Mouse (Mus musculus): ENCODE measurements at regions not wholly inside any gene's neighbourhood (a gene's known extent, or its start where the extent isn't known, plus 50 kb on each side); places are given as distances from the start of the nearest gene placed in this dataset.

DNA sequence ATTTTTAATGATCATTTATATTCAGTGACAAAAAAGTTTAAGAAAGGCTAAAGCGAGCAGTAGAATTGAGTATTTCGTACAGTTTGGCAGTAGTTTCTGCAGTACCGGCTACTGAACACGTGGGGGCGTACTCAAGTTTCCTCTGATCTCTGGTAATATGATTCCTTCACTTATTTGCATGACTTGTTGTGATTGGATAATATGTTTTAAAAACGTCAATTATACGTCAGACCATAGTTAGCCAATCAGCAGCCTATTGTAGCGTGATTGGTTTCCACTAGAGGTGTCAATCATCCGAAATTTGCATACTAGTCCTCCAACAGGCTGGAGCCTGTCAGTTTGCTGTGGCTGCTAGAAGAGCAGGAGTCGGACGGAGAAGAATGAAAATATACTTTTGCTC is 261.6 kb upstream of the Nfe2l3 start:
- DNase-seq: no peak

DNA sequence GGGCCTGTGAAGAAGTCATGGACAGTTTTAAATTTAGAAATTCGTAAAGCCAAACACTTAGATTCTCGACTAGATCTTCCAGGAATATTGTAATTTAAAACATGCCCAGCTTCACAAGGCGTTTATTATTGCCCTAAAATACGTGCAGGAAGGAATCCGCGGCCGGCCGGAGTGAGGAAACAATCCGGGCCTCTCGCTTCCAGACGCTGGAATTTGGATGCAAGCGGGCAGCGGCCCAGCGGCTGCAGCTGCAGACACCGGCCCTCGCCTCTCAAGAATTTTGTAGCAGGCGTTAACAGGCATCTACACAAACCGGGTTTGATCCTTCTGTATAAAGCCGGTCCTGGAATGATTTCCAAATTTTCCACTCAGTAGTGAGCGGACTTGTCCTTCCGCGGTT is 260.7 kb upstream of the Nfe2l3 start:
- DNase-seq: peak; percentile 9

DNA sequence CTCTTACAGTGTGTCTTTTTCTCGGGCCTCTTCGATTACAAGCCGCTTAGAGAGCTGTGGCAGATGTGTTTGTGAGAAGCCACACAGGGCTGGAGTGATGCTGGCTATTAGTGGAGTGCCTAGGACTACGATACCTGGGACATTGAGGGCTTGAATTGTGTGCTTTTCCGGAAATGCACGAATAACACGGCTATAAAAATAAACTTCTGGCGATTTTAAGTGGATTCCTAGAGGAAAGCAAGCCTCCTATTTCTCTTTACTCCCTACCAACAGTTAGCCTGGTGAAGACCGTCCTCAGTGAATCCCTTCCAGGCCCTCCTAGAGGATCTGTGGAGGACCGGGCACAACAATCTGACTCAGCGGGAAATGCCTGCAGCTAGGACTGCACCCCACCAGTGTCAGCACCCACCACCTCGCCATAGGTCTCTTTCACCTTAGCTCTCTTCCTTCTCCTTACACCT is 260.1 kb upstream of the Nfe2l3 start:
- no peak for DNase-seq

DNA sequence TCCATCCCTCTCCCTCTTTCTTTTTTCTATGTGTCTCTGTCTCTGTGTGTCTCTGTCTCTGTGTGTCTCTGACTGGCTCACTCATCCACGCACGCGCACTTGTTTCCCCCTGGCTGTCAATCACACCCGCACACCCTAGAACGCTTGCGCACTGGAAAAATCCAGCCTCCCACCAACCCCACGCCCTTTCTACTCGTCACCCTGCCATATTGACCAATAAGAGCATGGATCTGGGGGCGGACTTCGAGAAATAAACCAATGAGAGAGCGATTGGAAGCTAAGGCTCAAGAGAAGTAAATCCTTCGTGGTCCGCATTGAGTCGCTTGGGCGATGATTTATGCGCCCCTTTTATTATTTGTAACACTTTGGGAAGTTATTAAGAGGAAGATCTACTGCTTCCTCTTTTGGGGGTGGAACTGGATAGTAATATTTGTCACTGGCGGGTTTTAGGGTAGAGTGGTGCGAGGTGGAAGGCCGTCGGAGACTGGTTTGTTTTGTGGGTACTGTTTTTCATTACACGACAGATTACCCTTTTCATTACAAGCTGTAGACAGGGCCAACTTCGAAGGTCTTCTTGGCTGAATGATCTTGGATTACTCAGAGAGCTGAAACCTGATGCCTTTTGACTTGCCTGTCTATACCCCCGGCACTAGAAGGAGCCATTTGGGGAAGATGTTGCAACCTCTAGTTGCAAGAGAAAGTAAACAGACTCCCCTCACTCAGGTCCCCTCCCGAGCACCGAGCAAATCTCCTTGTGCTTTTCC is 259.4 kb upstream of the Nfe2l3 start:
- peak; percentile 18 for DNase-seq

DNA sequence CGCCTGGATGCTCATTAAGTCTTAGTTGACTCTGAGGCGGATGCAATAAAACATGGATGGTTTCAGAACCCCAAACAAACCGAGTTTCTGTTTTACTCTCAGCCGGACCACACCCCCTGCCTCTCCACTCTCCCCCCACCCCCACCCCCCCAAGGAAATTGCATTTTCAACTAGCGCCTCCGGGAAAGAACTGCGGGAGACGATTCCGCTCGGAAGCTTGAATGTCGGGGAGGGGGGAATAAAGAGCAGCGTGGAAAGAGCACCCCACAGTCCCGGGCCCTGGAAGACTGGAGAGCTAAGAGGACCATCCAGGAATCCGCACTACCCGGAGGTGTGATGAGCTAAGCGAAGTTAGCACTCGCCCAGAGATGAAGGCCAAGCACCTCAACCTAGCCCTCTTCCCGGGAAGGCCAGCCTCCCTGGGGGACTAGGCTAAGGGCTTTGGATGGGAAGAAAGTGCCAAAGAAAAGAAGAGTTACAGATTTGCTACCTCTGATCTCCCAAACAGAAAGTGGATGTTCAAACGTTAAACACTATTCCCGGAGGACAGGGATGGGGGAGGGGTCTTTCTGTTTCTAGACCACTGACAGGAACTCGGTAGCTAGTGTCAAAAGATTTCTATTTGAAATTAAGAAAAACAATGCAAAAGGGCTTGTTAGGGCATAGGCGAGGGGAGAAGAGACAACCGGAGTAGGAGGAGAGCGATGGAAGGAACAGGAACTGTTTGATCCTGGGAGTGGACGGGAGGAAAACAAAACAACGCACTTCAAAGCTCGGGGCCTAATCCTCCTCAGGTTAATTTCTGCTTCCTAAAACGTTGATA is 258.6 kb upstream of the Nfe2l3 start:
- DNase-seq: no peak

DNA sequence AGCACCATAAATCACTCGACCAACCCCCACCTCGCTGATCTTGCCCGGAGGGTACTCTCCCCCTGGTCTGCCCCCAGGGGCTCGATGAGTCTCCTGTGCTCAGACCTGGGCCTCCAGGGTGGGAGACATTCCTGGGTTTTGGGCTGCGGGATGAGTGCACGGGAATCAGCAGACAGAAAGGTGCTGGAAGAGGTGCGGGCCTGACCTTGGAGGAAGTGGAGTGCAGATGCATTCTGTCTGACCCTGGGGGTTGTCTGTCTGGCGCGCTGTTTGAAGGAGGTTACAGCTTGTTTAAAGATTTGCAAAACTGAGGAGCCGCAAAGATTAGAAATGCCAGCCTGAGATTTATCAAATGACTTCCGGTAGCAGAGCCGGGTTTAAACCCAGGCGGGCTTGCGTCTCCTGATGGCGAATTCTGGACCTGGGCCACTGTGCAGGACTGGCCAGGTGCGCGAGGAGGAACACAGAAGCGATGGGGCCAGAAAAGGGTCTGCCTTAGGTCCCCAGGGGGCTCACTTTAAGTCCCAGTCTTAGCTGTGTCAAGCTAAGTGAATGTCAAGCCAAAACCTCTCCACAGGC is 257.9 kb upstream of the Nfe2l3 start:
- no peak for DNase-seq

DNA sequence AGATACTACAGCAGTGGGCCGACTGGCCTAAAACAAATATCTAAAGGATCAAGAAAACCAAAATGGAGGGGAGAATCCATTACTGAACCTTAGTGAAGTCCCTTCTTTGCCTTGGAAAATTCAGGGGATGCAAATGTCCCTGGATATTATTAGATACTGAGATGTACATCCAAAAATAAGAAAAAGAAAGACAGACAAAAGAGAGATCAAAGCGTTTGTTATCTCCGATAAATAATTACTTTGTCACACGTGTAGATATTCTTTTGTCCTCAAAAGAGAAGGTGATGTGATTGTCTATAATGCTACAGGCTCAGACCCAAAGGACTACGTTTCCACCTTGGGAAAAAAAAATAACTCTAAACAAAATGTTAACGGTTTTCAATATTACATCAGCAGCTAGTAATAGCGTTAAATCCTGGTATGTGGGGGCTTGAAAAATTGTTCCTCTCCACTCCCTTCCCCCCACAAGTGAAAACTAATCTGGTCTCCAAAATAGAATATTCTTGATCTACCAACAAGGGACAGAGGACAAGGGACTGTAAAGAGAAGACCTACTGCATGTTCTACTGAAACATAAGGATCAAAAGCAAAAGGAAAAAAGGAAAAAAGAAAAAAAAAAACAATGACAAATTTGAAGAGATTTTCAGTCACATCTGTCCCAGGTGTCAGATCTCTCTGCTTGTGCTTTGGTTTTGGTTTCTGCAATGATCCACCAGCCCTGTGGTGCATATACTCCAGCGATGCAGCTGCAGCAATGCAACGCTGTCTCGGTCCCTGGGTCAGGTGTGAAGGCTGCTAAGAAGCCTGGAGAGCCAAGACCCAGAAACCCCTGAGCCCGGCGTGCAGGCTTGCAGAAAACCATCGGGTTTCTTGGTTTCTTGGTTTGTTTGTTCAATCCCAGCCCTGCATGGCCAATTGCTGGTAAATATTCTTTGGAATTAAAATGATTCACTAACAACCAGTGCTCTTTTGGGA is 256.6 kb upstream of the Nfe2l3 start:
- no peak for DNase-seq

DNA sequence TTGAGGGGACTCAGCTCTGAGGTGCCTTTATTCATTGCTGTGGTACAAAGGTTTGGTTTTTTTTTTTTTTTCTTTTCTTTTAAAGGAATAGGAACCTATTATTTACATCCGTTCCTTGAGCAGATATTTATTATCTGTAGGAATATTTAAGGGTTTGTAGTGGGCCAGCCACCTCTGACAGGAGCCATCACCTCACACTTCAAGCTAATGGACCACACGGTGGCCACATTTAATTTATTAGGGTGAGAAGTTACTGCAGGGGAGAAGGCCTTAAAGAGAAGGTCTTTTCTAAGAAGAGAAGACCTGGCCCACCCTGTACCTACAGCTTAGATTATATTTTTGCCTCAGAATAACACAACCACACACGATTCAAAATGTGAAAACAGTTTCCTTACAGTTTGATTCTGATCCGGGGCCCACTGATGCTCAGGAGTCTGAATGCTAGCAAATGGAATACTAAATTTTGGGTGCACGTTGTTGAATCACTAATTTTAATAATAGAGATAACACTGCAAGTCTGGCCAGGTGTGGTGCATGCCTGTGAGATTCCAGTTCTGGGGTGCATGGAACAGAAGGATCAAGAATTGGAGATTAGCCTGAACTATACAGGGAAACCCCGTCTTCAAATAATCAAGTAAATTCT is 255.6 kb upstream of the Nfe2l3 start:
- no peak for DNase-seq

DNA sequence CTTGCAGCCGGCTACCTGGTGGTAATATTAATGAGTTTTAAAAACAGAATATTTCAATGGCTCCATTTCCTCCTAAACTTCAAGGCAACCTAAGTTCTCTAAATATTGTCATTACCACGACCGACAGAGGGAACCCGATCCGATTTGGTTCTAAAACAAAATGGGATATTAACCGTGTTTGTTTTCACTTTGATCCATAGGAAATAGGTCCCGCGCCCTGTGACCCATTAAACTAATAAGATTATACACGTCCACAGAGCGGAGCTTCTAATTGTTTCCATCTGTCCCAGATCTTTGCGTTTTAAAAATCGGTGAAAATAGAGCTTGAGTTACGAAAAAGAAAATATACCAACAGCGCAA is 254.8 kb upstream of the Nfe2l3 start:
- DNase-seq: no peak

DNA sequence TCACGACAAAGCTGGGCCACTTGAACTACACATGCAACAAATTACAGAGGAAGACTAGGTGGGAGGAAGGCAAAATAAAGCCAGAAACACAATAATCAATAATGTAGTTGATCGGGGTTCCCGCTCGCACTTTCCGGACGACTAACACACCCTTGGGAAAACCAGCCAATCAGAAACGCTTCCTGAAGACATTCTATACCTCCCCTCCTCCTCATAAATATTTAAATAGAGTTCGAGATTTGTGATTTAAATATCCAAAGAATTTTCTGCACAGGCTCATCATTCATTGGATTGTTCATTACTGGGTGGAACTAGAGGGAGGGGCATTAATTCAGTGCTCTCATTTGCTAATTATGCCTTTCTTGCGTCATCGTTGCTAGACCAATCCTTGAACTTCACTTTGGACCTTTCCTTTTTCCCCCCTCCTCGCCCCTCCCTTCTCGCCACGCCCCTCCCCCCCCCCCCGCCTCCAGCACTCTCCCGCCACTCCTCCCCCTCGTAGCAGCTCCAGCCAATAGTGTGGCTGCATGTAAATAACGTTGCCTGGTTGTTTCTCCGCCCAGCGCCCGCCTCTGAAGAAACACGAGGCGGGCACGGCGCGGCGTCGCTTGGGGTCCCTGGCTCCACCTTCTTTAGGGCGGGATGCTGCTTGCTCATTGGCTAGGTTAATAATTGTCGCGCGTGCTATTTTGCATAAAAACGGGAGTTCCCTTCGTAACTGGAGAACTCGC is 254.2 kb upstream of the Nfe2l3 start:
- DNase-seq: peak; percentile 71

DNA sequence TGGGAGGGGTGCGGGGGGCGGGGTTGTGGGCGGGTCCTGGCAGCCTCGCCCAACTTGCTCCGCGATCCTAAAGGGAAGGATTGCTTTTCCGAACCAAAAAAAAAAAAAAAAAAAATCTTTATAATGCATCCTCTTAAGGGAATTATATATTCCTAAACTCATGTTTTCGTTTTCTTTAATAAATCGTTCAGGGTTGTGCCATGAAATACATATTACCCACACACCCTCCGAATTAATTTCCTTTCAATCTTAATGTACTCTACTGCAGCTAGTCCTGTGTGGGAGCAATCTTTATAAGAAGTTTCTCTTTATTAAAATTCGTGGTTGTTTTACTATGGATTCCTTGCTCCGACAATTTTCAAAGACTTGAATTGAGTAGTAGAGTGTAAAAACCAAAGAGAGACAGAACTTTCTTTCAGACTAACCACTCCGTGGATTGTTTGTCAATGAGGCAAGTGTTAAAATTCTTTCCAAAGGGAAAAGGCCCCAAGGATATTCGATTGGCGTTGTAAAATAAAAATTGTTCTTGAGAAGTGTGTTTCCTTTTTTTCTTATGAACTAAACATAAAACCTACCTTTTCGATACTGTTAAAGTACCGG is 253.6 kb upstream of the Nfe2l3 start:
- no peak for DNase-seq

DNA sequence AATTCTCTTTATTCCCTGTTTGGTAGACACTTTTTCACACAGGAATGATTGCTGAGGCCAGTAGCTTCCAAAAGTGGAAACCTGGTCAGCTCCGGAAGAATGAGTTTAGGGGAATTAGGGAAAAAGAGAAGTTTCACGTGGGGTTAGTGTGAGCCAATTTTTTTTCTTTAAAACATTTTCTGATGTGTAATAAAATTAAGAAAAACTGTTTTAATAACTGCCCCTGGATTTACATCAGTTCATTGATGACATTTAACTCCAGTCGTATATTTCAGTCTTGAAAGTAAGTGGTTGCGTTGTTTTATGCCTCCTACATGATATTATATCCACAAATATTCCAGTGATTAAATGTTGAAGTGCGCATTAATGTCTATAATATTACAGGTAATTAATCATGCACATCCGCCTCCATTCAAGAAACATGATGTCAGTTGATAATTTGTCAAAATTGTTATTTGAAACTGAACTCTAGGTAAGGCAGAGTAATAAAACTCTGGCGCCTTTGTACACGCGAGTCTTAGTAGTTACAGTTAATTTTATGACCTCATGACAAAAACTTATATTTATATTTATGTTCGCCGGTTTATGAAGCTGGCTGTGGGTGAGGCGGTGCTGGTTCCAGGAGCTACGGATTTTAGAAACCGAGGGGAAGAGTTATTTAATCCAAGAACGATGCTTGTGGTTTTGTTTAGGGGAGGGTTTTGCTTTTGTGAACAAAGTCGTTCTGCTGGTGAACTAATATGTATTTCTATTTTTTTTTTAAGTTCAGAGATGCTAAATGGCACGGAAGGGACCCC is 252.5 kb upstream of the Nfe2l3 start:
- no peak for DNase-seq

DNA sequence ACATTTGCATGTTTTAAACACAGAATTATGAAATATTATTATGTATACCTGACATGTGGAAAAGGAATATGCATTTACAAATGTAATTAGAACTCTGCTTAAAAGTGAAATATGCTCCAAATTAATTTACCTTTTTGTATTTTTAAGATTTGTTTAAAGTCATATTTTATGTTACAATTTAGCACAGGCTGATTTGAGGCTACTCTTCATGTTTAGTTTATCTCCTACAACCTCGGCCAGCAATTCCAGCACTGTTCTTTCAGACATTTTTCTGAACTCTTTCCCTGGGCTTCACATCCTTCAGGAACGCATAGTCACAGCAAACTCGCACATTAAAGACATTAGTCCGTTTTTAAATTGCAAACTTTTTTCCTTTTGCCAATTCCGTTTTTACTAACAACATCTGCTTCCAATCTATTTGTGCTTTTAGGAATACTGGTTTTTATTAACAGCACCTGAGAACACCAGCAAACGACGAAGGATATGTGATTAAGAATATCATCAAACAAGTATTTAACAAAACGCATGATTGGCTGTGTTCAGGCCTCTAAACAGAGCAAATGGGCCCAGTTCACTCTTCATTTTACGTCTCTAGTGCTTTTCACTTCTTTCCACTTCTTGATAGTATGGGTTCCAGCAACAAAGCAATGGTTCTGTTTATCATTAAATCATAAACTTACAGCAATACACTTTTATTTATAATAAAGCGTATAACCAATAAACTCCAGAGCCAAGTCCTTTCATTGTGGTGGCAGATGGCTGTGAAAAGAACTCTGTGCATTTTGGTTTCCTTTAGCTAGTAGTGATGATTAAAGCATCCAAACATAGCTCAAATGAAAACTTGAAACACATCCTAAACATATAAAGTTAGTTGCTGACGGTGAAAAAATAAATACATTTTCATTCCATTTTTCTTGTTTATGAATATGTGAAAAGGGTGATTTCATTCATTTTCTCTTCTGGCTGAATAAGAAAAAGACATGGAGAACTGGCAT is 251.3 kb upstream of the Nfe2l3 start:
- DNase-seq: no peak

DNA sequence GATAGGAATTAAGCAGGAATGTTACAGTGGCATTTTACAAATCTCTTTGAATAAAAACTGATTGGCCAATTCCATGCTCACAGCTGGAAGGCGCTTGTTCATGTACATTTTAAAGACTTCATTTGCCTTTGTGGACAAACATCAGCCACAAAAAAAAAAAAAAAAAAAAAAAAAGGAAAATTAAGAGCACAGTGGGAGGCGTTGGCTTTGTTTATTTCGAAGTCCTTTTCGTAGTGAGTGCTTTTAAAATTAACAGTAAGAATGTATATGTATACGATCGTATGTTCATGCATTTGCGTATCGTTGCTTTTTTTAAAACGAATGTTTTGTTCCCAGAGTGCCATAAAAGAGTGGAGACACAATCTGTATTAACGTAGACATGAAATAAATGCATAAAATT is 250.6 kb upstream of the Nfe2l3 start:
- no peak for DNase-seq

DNA sequence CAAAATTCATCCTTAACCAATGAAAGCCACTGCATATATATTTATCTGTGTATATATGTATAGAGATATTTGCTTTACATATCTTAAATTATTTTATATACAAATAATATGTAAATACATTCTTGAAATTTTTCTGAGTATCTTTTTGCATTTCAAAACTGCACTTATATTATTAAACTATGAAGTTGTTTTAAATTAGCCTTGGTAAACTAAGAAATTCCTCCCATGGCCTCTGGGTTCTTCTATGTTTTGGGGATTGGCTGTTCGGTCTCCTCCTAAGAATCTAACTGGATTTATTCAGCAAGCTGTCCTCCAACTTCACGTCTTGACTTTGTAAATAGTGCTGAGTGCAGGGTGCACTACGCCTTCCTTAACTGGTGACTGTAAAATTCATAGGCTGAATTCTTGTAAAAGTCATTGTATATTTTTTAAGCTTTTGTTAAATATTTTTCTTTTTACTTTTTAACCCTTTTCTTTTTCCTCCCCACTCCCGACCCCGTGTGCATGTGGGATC is 249.6 kb upstream of the Nfe2l3 start:
- no peak for DNase-seq

DNA sequence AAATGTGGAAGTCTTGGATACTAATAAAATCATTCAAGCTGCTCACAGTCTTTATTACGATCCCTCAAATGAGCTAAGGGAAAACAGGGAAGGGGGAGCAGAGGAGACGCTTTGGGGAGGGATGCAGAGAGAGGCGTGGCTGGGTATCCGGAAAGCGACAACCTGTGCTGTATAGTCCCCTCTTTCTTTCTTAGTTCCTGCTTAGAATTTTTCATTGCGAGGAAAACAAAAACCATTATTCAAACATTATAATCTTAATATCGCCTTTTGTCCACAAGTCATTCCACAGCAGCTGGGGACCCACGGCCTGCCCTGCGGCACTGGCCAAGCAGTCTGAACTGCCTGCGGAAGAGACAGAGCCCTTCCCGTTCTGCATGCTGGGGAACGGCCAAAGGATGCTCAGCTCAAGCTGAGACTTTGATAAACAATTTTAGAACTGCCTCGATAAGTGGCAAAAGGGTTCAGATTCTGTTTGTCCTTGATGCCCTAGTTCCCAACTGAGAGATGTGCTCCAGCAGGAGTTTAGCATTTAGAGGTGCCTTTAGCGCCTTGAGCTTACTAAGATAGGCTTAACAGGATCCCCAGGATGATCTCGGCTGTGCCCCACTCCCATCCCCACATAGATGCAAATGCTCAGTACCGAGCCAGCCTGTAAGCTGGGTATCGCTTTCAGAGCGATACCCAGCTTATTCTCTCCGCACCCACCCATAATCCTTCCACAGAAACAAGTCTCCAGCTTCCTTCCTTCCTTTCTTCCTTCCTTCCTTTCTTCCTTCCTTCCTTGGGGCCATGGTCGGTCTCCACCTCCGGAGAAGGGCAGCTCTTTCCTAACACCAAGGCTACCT is 248.7 kb upstream of the Nfe2l3 start:
- no peak for DNase-seq

DNA sequence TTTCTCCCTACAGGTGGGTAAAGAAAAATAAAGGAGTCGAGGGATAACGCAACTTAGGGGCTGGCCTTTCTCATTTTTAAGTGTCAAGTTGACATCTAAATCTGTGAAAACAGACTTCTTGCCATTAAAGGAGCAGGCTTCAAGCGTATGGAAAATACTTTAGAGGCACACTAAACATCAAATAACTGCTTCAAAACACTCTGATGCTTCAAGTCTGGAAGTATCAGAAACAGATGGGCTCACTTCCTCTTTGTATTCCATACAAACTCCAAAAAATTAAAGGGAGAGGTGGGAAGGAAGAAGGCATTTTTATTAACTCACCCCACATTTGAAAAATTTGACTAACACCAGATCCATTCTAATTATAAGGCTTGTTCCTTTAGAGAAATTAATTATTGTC is 248.0 kb upstream of the Nfe2l3 start:
- no peak for DNase-seq

DNA sequence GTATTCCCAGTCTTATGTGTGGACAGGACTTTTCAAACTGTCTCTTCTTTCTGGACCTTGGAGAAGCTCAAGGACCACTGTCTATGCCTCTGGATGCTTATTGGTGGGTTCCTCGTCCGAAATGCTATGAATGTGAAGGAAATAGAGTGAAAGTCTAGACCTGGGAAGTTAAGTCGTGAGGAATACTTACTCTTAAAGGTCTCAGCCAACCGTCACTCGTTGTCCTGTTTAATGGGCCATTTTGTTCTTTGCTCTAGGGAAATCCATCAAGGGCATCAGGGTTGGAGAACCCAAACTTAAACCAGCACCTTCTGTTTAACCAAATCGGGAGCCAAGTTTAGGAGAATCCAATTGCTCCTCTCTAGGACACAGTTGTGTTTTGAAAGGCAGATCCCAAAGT is 247.3 kb upstream of the Nfe2l3 start:
- no peak for DNase-seq

All from thymus, postnatal 14 days (tissue).